Mouse (Mus musculus) layer of hippocampus, adult 9-11 months (tissue): ENCODE data around the gene Ctsh.
"Not testable (repeated sequence)": the region's sequence is repeated elsewhere in the genome, so short reads cannot be mapped to it uniquely, and the experiment has no call there.

Experiments used
- DNase-seq: peaks from one replicate; pipeline ENCODE4 v3.0.0; 2022

The Ctsh gene

DNA sequence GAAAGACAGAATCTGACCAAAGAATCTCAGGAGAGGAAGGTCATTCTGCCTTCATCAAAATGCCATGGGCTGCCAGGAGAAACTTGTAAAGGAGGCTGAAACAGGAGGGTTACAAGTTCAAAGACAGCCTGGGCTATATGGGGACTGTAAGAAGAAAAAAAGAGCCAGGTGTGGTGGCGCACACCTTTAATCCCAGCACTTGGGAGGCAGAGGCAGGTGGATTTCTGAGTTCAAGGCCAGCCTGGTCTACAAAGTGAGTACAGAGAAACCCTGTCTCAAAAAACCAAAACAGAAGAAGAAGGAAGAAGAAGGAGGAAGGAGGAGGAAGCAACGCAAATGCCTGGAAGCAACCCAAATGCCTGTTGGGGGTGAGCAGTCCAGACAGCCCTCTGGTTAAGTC is at the start of gene Ctsh:
Gene Ctsh (plus strand): TSS at position 301 of the 400 bp plus-strand sequence.
- no peak for DNase-seq

DNA sequence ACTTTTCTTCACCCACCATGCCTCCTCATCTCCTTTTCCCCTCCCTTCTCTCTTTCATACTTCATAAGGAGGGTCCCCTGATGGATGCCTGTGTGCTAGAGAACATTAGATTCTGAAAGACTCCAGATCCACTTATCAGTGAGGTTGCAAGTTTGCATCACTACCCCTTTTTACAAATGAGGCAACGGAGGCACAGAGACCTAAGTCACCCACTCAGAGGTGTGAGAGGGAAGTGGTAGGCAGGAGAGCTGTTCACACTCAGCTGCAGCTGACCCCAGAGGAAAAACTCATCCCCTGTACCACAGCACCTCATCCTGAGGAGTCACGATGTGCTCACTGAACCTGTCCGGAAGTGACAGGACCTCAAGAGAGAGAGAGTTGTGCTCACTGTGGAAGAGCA is 47.5 kb upstream of the Ctsh start:
- DNase-seq = no peak

DNA sequence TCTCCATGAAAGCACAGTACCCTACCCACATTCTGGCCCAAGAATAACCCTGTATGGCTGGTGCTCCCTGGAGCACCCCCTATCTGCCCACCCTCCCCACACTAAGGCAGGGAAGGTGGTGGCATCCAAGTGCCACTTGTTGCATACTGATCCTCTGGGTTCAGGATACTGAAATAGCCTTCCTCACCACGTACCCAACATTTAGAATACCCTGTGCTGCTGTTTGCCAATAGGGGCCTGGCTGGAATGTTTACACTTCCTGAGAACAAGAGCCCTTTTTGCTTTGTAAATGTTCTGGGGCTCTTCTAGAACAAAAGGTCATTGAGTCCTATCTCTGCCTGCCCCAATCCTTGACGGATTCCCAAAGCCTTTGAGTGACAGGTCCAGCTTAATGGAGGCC is 46.9 kb upstream of the Ctsh start:
- DNase-seq = no peak

DNA sequence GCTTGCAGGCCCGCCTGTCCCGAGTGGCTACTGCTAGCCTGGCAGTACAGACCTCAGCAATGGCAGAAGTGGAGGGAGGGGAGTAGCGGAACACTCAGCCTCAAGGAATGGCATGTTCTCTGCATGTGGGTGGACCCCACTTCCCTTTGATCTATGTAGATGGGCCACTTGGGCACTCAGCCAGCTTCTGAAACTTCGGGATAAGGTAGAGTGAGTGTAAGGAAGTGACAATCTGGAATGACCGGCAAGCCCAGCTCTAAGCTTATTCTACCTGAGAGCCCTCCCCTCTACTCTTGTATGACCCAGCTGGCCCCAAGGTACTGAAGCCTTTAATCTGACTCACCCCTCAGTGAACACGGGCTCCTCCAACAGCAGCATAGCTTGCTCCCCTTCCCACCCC is 45.8 kb upstream of the Ctsh start:
- DNase-seq = no peak

DNA sequence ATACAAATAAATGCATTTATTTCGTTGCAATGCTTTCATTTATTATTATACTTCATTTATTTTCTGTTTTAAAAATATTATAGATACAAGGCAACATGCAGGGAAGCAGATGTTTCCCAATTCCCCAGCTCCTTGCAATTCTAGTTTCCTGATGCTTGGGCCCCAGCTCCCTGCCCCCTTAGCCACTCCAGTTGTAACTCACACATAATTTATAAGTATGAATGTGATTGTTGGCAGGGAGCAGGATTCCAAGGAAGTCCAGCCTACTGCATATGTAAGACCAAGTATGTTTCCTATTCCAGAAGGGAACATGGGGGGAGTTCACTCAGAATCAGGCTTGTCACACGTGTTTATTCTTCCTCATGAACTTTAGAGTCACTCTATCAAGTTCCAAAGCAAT is 42.1 kb upstream of the Ctsh start:
- no peak for DNase-seq

DNA sequence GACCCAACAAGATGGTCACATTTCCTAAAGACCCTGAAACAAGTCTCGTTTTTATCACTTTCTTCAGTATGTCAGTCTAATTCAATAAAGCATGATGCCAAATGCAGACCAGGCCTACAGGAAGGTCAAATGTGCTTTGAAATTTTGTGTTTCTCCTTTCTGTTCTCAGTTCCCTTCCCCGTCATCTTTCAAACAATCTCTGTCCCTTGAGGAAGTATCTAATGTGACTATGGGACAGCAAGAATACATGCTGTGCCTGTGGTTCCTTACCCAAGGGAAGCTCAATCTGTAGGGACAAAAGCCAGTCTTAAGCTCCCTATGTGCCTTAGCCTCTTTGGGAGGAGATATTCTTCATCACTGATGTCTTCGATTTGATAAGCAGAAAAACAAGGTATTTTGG is 39.3 kb upstream of the Ctsh start:
- no peak for DNase-seq

DNA sequence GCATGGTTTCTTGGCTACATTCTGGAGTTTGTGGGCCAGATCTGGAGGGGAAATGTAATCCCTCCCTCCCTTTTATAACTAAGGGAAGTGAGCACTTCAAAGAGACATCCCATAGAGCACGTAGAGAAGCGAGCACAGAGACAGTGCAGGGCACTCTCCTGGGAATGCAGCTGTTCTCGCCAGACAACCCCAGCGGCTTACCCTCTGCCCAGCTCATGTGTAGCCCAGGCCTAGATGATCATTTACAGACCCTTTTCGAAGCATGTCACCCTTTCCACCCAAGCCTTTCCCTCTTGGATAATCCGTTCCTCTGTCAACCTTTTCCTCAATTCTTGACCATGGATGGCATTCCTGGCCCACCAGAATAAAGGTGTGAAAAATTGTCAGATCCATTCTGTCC is 37.7 kb upstream of the Ctsh start:
- no peak for DNase-seq

DNA sequence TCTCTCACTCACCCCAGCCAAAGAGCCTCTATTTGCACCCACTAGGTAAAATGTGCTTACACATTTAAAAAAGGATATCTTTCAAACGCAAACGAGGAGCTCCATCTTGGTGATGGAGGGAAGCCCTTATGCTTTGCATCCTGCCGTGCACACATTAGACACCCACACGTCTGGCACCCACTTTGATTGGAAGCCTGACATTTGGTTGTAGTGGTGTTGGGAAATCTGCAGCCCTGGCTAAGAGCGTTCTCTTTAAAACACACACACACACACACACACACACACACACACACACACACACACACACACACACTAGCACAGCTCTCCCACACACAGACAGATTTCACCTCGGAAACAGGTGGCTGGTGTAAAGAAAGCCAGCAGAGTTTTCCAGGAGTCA is 33.1 kb upstream of the Ctsh start:
- peak; percentile 88 for DNase-seq

DNA sequence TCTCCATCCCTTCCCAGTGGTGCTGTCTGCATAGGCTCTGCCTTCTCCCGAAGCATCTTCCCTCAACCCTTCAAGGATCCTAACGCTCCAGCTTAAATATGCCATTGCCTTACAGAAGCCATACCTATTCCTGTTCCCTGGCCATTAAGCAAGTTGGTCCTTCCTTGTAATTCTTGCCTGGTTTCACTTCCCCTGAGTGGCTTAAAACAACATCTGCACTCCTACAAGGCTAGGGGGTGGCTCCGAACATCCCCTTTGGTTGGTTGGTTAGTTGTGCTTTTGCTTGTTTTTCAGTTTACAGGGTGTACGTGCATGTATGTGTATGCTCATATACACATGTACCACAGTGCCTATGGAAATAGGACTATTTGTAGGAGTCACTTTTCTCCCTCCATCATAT is 32.5 kb upstream of the Ctsh start:
- peak; percentile 27 for DNase-seq

DNA sequence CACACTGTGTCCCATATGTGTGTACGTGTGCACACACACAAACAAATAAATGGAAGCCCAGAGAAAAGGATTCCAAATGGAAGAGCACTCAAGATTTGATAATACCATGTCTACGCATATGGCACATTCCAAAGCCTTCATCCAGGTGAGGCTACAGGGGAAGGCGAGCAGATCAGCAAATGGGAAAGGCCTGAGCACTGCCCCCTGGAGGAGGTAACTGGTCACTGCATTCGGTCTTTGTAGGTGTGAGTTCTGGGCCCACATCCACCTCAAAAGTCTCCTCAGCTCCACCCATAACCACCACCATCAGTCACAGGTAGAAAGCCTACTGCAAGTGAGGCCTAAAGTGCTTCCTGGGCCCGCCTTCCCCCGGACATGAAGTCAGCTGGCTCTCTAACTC is 26.2 kb upstream of the Ctsh start:
- DNase-seq = no peak

DNA sequence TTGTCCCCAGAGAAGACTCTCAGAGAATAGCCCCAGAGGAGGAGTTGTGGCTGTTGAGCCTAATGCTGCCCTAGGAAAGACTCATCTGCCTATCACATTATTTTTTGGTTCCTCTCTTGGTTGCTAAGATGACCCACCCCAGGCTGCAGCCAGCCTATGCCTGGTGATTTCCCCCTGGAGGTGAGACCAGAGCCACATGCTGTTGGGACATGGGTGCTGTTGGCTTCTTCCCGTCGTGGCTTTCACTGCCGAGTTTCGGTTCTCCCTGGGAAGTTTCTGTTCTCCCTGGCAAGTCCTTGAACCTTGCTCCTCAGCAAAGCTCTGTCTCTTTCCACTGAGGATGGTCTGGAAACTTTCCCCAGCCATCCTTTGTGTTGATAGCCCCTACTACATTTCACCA is 20.0 kb upstream of the Ctsh start:
- peak; percentile 81 for DNase-seq

DNA sequence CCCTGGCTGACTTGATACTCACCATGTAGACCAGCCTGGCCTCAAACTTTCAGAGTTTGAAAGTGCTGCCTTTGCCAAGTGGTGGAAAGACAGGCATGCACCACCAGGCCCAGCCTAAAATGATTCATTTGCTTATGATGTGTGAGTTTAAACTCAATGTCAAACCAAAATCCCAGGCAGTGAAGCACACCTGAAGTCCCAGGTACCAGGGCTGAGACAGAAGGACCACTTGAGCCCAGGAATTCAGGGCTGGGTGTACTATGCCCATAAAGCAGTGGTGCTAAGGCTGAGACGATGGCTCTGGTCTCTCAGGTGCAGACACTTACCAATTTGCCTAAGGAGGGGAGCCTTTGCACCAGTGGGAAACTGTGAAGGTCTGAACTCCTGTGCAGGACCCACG is 18.8 kb upstream of the Ctsh start:
- DNase-seq = no peak

DNA sequence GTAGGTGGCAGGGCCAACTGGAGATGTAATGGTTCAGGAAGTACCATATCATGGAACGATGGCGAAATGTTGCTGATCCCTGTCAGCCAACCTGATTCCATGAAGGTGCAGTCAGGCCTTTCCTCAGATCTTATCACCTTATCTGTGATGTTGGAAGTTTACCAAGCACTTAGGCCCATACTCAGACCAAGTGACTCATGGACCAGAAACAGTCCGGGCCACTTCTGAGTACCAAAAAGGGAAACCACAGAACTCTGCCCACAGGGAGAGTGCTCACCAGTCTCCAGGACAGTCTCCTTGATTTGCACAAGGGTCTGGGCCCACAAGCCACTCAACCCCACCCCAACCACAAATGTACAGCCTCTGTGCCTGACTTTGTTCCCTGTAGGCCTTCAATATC is 18.2 kb upstream of the Ctsh start:
- no peak for DNase-seq

DNA sequence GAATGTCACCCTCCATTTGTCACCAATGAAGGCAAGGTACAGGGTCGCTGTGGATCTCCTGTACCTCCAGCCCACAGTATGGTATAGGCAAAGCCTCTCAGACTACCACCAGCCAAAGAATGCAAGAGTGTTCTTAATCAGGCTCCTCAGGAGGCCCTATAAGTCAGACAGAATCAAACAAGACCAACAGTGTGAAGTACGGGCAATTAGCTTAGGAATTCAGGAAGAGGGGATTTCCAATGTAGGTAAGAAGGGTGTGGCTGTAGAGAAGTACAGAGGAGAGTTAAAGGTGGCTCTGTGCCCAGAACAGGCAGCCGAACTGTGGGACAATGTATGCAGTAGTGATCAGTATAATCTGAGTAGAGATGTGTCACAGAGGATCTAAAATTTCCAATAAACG is 17.6 kb upstream of the Ctsh start:
- no peak for DNase-seq

DNA sequence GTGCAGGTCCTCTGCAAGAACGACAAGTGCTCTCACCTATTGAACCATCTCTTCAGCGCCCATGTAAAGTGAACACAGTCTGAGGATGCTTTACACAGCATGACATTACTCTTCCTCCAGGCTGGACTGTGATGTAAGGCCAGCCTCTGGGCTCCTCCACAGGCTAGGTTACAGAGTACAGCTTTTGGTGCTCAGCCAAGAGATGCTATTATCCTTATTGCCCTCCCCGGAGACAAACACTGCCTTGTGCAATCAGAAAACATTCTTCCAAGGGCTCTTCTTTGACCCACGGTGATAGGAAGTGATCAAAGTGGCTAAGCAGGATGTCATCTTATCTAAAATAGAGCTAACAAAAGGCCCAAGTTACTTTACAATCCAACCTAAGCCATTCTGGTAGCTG is 15.4 kb upstream of the Ctsh start:
- no peak for DNase-seq

DNA sequence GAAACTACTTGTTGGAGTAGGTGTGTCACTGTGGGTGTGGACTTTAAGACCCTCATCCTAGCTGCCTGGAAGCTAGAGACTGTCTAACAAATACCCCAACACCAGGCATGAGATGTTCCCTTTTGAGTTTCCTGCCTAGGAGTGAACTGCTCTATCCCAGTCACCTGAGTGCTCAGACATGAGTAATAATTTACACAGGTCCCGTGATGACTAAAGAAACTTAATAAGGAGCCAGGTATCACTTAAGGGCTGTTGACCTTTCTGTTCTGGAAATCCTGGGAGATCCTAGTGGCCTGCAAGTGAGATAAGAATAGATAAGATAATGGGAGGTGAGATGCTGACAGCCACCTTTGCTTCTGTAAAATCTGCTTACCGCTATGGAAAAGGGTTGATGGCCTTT is 13.0 kb upstream of the Ctsh start:
- no peak for DNase-seq

DNA sequence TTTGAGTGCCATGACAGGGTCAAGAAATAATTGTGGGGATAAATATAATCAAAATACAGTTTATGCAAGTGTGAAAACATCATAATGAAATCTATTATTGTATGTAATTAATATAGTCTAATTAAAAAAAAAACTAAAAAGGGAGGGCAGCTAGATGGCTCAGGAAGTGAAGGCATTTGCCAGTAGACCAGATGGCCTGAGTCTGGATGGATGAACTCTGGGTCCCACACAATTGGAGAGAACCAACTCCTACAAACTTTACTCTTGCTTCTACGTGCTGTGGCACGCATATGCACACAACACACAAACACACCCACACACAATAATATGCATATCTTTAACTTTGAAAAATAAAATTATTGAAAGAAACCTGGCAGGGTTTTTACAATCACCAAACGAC is 12.4 kb upstream of the Ctsh start:
- no peak for DNase-seq

DNA sequence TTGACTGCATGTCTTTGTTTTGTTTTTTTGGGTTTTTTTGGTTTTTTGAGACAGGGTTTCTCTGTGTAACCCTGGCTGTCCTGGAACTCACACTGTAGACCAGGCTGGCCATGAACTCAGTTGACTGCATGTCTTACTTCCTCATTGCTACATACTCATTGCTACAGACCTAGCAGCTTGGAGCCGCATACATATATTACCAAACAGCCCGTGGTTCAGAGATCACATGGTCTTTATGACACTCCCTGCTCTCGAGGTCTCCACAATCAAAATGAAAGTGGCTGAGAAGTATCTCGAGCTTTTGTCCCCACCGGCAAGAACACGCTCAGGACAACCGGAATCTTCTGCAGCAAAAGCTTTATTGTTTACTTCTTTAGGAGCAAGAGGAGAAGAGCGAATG is 11.0 kb upstream of the Ctsh start:
- not testable (repeated sequence) for DNase-seq

DNA sequence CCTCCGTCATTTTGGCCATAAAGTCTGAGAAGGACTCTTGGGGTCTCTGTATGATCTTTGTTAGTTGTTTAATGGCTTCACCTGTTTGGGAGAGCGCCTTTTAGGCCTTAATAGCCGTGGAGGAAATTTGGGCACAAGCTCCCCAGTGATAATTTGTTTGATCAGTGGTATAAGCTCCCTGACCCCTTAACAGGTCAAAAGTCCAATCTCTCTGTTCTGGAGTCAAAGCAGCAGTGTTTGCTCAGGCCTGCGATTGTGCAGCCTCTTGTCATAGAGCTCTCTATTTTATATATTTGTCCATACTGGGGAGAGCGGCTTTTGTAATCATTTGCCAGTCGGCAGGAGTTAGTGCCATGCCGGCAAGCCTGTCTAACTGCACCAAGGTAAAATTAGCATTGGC is 8.8 kb upstream of the Ctsh start:
- DNase-seq = no peak

DNA sequence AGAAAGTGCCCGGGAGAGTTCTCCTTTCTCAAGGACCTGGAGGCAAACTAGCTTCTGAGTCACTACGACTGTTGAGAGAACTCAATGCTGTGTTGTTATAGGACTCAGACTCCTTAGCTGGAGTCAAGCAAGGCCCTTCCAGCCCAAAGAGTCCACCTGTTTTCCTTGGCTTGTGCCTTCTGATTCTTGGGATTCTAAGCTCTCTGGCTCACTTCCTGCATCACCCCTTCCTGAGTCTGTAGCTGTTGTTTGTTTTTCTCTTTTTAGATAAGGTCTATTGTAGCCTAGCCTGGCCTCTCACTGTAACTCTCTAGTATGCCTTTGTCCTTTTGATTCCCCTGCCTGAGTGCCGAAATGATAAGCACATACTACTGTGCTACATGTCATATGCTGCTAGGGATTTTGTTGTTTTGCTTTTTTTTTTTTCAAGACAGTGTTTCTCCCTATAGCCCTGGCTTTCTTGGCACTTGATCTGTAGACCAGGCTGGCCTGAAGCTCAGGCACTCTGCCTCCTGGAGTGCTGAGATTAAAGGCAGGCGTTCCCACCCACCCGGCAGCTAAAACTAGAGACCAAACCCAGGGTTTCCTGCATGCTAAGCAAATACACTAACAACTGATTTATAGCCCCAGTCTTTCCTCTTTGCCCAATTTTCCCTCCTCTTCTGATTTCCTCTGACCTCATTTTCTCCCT is 5.9 kb upstream of the Ctsh start:
- DNase-seq = no peak

DNA sequence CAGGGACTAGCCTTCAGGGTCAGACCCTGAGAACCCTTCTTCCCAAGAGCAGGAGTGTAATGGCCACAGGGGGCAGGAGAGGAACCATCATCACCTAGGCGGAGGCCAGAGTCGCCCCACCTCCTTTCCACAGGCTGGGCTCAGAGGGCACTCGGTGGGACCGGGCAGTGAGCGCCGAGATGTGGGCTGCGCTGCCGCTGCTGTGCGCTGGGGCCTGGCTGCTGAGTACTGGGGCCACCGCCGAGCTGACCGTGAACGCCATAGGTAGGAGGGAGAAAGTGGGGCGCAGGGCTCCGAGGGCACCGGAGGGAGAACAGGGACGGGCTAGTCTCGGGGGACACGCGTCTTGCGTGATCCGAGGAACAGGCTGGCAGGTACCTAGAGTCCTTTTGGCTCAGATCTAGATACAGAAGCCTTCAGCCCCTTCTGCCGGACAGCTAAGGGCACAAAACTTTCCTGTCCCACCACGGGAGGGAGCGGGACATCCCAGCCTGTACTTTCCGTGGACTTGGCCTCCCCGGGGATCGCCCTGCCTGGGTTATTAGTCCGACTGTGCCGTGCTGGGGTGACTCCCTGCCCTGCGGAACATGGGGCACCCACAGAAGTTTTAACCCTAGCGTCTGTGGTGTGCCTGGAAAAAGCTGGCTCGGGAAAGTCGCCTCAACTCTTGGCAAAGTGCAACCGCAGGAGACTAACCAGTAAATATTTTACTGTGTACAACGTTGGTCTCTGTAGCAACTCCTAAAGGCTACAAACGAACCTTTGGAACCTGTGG is 606 bp downstream of the Ctsh start:
- DNase-seq = peak; percentile 59

DNA sequence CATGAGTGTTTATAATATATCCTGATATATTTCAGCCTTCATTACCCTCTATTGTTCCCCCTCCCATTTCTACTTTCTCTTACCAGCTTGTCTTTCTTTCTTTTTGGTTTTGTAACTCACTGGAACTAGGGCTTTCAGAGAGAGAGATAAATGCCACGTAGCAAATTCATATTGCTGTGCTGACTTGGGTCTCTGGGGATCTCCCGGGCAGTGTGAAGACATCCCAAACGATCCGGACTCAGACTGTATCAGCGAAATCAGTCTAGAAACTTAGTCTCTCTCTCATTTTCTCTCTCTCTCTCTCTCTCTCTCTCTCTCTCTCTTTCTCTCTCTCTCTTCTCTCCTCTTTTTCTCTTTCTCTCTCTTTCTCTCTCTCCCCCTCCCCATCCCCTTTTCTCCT is 1.5 kb downstream of the Ctsh start:
- DNase-seq = no peak

DNA sequence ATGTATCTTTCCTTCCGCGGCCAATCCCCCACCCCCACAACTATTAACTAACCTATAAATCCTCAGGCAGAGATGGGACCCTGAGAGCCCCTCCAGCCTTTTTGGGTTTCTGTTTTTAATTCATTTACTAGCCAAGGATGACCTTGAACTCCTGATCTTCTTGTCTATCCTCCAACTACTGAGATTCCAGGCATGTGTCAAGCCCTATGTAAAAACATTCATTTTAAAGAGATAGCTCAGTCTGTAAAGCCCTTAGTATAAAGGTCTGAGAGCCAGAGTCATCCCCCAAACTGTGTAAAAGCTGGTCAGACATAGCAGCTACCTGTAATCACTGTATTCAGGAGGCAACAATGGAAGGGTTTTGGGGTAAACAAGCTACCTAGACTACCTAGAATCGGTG is 2.0 kb downstream of the Ctsh start:
- no peak for DNase-seq

DNA sequence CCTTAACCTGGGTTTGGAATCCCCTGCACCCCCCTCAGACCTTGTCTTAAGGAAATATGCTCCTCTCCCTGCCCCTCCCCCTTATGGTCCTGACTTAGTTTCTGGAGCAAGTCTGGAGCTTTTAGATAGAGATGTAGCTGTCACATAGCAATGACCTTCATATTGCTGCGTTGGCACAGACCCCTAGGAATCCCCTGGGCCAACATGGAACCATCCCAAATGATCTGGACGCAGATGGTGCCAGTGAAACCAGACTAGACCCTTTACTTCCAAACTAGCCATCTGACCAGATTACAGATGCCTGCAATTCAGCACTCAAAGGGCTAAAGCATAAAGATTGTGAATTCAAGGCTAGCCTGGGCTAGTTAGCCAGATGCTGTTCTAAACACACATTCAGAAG is 2.8 kb downstream of the Ctsh start:
- no peak for DNase-seq
